Mouse (Mus musculus) liver, adult (tissue): ENCODE data around the gene Olfr827.

Experiments
- GATA4 ChIP-seq: IDR thresholded peaks from 2 replicates; pipeline ENCODE4 v1.6.1; 2014; ENCODE audit warnings: mild to moderate bottlenecking, low read length; ENCODE audit not compliant: insufficient replicate concordance

The Olfr827 gene

DNA sequence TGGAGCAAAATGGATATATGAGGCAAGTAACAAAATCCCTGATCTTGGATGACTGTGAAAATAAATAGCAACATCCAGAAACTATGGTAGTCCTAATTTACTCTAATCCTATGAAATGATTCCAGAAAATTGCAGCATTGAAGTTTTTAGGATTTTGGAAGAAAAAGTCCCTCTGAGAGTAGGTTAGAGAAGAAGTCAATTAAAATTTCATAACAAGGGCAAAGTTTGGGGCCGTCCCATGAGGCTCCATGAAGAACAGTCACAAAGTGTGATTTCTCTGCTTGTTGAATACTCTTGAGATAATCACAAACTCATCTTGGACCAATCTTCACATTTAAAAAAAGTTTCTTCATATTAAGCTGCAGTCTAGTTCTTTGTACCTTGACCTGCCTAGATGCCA lies at the start of gene Olfr827:
Olfr827 (minus strand) TSS at position 101 of the 400 bp plus-strand sequence.
- TF ChIP-seq GATA4, result no peak

GRCm38 (mm10) chr10:130263203-130263602 lies 49.0 kb upstream of the Olfr827 start:
- no peak for TF ChIP-seq GATA4

DNA sequence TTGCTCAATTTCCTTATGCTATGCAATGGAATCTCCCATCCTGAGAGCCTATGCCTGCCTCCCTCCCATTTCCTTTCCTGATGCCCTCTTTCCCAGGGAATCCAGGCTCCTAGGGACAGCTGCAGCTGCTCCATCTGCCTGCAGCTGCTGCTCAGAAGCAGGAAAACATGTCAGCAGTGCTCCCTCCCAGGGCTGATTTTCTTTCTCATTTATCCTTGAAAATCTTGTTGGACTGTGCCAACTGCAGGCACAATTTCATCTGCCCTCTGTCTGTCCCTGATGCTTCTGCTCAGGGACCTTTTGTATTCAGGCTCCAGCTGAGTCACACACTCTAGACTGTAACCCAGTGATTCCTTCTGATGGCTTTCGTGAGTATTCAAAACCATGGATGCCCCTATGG lies 45.3 kb upstream of the Olfr827 start:
- no peak for TF ChIP-seq GATA4

DNA sequence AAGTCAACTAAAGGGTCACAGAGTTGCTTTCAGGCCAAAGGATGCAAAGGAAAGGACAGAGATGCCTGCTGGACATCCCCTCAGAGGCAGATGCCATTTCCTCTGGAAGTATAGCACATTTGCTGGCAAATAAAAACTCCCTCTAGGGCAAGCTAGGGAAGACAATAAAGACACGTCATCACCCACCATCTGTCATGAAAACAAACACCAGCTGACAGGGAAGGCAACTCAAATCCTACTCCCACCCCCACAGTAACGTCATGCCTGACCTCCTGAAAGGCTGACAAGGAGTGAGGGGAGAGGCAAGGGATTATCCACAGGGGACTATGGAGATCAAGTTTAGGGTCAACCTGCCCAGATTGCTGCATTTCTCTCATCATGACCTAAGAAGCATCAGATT lies 30.1 kb upstream of the Olfr827 start:
- no peak for TF ChIP-seq GATA4

DNA sequence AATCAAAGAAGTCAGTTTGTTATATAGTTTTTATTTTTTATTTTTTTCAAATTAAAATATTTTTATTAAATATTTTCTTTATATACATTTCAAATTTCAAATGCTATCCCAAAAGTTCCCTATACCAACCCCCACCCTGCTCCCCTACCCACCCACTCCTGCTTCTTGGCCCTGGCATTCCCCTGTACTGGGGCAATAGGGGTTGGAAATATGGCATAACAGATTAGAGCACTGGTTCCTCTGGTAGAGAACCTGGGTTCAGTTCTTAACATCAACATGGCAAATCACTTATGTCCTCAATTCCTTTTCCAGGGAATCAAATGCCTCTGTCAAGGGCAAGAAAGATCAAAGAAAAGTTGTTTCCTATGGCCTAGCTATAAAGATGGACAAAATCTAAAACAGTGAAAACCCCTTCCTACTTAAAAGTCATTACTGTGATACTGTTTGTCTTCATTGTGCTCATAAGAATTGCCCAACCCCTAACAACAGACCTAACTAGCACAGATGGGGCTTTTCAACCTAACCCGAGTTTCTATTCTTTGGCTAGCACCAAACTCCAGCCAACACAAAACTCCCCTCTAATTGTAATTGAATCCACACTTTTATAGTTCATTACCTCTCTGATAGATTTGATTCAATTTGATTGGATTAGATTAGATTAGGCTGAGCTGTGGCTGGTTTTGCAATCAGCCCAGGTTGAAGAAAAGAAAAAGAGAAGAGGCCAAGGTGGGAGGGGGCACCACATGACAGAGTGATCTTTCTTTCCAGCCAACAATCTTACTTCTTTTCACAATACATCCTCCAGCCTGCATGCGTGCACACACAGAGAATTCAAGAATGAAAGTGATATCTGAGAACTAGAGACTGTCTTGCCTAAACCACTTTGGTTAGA lies 24.4 kb upstream of the Olfr827 start:
- no peak for TF ChIP-seq GATA4

GRCm38 (mm10) chr10:130234576-130234975 lies 20.4 kb upstream of the Olfr827 start:
- no peak for TF ChIP-seq GATA4

GRCm38 (mm10) chr10:130232117-130232516 lies 17.9 kb upstream of the Olfr827 start:
- no peak for TF ChIP-seq GATA4

DNA sequence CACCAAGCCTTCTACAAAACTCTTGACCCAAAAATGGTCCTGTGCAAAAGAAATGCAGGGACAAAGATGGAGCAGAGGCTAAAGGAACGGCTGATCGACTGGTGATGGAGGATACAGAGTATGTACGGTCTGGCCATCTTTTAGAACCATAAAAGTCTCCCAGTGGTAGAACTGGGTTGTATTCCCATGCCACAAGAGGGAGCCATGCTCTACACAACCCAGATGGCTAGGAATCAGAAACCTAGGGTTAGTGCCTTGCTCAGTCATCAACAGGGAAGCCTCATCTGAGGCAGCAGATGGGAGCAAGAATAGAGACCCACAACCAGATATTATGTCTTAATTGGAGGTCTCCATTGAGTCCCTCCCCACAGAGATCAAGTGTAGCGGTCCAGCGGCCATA lies 15.4 kb upstream of the Olfr827 start:
- no peak for TF ChIP-seq GATA4

DNA sequence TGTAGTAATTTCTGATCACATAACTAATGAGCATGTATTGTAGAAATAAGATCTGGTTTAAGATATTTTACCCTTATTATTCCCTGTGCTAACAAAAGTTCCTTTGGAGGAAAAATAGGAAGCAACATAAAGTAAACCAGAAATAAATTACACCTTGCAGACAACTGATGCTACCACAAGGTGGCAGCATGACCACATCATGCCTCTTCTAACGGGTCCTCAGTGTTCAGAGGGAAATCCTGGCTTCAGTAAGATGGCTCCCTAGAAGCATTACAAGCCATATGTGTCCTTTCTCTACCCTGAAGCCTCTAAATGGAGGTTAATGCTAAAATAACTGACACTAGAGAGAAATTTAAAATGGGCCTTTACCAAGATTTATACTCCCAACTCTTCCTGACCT lies 14.0 kb upstream of the Olfr827 start:
- no peak for TF ChIP-seq GATA4

- no peak for TF ChIP-seq GATA4
Measured at GRCm38 (mm10) chr10:130225034-130225433, 10.8 kb upstream of the Olfr827 start.

DNA sequence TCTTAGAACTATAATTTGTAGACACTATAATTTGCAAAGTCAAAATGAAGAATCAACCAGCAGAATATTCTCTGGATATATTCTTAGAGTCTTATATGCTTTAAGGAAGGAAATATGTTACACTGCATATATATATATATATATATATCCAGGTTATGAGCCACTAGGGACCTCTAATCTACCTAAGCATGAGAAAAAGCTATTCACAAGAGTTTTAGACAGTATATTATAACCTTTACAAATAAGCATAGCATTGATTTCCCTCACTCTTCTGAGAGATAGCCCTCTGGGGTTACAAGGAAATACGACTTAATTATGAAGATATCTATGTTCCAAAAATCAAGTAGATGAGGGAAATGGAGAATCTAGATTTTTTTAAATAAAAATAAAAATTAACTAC lies 30.1 kb downstream of the Olfr827 start, which contains the start of gene Olfr826:
Olfr826 (minus strand) TSS at position 101 of the 400 bp plus-strand sequence.
- TF ChIP-seq GATA4, result no peak

- TF ChIP-seq GATA4, result no peak
Measured at GRCm38 (mm10) chr10:130166666-130167065, 47.5 kb downstream of the Olfr827 start, which contains the start of gene Olfr825. Gene Olfr825, minus strand, starts transcription at chr10:130166766.

GRCm38 (mm10) chr10:130165196-130165595 lies 49.0 kb downstream of the Olfr827 start:
- no peak for TF ChIP-seq GATA4
